Mouse (Mus musculus) liver, adult 2 months (tissue): ENCODE data around the gene Rsf1.

Source experiments
- CTCF ChIP-seq: fragments of 200-500 bp; IDR thresholded peaks from 2 replicates; pipeline ENCODE4 v1.5.1; 2011; ENCODE audit warnings: low read depth, low read length, control low read depth
- POLR2A ChIP-seq: fragments of 200-500 bp; IDR thresholded peaks from 2 replicates; pipeline ENCODE4 v1.6.1; 2011; ENCODE audit warnings: low read length, control low read depth; ENCODE audit not compliant: insufficient read depth; ENCODE audit errors: extremely low read depth

DNA sequence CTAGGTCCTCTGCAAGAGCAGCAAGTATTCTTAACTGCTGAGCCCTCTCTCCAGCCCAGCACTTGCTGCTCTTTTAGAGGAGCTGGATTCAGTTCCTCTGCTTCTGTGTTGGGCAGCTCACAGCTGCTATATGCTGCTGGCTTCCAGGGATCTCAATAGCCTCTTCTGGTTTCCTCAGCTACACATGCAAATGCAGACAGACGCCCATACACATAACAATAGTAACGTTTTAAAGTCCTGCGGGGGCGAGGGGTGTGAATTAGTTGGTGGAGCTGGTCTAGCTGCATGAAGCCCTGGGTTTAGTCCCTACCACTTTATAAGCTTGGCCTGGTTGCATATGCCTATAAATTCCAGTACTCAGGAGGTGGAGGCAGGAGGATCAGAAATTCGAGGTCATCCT is 139.4 kb downstream of the Rsf1 start:
- TF ChIP-seq CTCF (no peak), POLR2A (no peak)
